Mouse (Mus musculus): Measurements from ENCODE around the gene Kctd21.

Kctd21 gene

DNA sequence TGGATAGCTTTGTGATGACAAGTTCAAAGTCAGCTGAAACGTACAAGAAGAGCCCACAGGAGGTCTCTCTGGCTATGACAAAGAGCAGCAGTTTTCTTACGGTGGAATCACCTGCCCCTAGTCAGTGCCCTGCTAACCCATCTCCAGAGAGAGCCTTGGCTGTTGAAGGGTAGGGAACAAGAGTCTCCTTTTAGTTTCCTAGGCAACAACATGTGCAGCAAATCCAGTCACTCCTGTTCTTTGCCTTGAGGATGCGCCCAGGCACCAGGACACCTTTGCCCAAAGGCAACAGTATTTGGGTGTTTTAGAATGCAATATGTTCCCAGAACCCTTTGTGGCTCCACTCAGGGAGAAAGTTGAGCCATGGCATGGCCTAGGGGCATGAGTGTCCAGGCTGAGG, 16.2 kb downstream of the Kctd21 start:
- no peak for DNase-seq (ENCODE audit: low spot score in 2 of 2)

DNA sequence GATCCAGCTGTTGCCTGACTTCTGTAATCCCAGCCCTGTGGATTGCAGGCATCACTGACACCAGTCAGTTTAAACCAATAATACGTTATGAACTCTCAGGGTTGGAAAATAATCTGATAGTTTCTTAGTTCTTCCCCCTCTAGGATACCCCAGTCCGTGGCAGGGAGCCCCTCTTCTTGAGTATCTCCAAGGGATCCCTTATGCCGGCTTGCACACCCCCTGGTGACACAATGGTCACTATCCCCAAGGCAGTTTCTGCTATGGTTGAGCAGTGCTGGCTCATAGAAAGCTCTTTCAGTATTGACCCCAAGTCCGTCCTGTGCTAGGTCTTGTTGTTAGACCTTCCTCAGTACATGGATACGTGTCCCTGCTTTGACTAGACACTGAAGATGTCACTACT, 16.7 kb downstream of the Kctd21 start:
- DNase-seq (ENCODE audit: low spot score in 2 of 2) = no peak

DNA sequence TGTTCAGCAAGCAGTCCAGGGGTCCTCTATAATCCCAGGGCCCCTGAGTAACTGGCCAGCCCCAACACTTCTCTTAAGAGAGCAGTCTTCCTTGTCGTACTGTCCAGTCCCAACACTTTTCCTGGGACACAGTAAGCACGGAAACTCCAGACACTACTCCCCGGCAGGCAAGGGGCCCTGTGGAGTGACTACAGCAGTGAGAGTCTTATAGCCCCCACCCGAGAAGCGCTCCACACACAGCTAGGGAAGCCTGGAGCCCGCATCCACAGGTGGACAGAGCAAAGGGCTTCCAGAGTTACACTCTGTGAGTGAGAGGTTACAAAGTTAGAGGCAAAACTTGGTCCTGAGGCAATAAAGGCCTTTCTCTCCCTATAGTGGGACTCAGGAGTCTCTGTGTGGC, 17.3 kb downstream of the Kctd21 start:
- DNase-seq (ENCODE audit: low spot score in 2 of 2) = no peak

DNA sequence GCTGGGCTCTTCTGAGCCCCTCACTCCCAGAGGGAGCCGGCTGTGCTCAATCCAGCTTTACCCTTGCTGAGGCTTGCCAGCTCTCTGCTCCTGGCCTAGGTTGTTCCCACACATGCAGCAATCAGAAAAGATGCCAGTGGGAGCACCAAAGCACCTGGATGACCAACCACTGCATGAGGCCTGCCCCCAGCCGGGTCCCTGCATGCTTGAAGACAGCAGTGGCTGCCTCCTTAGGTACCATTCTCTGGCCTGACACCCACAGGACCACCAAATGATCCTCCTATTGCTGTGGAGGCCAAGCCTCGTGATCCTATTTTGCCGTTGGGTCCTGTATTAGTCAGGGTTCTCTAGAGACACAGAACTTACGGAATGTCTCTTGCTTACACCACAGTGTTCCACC, 18.8 kb downstream of the Kctd21 start:
- no peak for DNase-seq (ENCODE audit: low spot score in 2 of 2)

DNA sequence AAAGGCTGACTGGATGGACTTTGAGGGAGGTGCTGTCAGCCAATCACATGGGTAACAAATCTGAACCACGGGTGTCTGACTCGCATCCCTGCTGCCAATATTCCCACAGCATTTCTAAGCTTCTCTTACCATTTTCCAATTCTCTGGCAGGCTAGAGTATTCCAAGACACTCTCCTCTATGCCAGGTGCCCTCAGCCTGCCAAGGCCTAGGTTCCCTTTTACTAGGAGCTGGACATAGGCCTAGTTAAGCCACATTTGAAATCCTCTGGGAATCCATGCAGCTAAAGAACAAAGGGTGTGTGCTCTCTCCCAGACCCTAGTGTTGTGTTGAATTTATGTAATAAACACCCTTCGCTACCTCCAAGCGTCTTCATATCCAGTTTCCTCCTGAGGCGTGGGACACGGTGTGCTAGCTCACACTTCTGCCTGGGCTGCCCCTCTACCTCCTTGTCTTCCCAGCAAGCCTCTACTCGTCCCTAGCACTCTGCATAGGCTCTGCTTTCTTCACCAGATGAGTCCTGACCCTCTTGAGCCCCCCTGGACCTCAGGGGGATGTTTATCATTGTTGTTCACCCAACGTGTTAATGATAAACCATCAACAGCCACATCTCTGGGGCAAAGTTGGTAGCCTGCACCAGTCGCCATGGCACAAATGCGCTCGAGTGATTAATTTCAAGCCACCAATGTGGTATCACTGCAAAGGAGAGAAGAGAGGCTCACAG, 19.8 kb downstream of the Kctd21 start:
- no peak for DNase-seq (ENCODE audit: low spot score in 2 of 2)

DNA sequence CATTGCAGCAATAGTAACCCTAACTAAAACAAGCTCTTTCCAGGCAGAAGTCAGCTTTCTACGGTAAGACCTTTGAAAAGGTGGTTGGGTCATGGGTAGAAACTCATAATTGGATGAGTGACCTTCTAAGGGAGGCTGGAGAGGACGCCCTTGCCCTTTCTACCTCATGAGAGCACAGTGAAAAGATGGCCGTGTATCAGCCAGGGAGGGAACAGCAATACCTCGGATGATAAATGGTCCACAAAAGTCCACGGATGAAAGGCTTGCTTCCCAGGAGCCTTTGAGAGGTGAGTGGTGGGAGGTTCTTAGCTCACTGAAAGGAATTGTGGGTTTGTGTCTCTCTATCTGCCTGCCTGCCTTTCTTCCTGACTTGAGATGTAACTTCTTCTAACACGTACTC, 21.2 kb downstream of the Kctd21 start:
- no peak for DNase-seq (ENCODE audit: low spot score in 2 of 2)

DNA sequence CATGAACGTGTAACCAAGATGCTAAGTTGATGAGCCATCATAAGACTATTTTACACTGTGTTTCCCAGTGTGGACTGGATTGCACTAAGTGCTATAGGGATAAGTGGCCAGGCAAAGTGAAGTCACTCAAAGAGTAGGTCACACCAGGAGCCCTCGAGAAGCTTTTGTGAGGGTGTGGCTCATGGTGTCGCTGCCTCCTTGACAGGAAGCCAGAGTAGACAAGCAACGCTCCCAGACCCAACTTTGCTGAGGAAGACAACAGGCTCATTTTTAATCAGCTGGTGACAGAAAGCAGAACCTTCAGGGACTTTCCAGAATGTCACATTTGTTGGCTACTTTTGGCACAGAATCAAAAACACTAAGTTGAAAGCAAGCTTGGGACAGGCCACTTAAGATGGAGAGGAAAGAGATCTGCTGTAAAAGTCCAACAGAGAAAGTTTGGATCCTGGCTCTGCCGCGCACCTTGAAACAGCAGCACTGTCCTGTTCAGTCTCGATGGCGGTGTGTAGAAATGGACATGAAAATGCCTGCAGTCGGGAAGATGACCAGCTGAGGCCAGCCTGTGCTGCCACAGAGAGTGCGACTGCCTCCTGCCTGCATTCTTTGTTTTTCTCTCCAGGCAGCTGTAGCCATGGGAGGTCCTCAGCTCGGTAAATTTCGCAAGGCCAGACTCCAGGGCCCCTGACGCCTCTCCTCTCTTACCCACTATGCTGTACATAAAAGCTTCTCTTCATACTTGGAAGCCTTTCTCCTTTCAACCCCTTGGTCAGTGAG, 23.1 kb downstream of the Kctd21 start:
- no peak for DNase-seq (ENCODE audit: low spot score in 2 of 2)

DNA sequence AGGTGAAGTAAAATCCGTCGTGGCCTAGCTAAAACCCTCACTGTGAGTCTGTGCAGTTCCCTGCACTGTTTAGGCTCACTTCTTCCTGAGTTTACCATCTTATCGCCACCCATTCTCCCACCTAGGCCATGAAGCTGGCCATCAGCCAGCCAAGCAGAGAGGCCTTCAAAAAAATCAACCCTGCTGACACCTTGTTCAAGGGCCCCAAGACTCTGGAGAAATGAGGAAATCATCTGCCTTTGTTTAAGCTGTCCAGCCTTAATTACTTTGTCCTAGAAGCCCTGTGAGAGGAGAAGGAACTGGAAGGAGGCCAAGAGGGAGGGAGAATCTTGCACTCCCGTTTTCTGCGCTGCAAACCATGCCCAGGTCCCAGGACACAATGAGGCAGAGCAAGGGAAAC, 24.1 kb downstream of the Kctd21 start:
- DNase-seq (ENCODE audit: low spot score in 2 of 2) = no peak

DNA sequence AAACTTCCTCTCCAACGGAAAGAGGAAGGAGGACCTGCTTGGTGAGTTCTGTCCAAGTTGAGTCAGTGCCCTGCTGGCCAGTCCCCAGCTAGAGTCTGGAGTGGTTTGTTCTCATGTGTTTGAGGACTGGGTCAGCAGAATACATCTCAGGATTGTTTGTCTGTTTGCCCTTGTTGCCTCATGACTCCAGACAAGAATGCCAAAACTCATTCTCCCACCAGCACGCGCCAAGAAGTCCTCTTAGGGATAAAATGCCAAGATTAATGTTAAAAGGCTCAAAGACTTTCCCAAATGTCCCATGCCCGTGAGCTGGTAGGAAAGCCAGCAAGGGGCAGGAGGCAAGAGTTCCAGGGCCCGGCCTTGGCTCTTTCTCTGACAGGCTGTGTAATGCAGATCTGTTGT, 24.7 kb downstream of the Kctd21 start:
- peak in 1 of 2 experiments; percentile 39 for DNase-seq (ENCODE audit: low spot score in 2 of 2)

DNA sequence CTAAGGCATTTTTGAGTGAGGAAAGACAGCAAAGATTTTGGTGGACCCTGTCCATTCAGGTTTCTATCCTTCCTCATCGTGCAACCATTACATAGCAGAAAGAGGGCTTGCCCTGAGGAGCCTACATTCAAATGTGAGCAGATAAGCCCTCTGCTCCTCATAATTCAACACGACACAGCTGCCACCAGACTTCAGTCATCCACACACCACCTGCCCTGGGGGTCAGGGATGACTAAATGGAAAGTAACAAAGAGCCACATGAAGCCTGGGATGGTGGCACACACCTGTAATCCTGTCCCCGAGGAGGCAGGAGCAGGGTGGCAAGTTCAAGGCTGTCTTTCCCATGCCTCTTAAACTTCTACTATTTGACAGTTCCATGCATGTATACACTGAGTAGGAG, 25.7 kb downstream of the Kctd21 start:
- no peak for DNase-seq (ENCODE audit: low spot score in 2 of 2)

DNA sequence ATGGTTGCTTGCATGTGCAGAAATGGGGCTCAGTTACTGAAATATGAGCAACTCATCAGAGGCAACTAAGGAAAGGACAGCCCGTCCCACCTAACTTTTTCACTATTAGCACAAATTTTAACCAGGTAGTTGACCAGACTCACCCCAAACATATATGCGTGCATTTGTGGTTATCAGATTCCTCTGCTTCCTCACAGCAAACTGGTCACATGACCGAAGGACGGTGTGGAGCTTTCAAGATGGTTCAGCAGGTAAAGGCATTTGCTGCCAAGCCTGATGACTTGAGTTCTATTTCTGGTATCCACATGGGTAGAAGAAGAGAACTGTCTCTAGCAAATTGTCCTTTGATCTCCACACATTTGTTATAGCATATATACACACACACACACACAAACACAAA, 26.2 kb downstream of the Kctd21 start:
- DNase-seq (ENCODE audit: low spot score in 2 of 2) = no peak

DNA sequence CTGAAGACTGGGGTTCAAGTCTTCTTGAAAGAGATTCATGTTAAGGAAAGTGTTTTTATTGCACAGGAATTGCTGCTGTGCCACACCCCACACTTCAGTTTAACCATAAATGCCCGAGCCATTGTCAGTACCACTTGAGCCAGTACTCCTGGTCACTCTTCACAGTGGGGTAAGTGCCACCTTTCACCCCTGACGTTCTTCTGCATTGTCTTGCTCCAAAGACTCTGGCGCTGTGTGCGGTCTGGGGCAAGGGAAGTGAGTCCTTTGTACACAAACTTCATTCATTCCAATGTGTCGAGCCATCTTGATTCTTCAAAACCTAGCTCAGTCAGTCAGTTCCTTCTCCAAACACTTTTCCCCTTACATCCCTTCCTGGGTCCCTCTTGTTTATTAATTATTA, 28.0 kb downstream of the Kctd21 start:
- no peak for DNase-seq (ENCODE audit: low spot score in 2 of 2)

DNA sequence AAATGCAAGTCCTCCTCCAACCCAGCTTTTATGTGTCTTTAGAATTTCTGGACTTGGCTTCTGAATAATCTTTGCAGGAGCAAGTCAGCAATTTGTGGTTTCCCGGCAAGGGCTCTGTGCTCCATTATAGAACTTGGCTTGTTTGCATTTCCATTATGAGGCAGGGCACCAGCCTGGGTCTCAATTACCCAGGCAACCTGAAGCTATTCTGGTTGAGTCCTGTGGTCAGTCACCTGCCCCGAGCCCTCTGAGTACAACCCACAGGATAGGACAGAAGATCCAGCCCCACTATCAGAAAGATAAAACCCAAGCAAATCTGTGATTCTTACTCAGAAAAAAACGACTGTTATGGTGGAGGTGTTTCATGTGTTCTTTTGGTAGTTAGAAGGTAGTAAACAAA, 28.8 kb downstream of the Kctd21 start:
- no peak for DNase-seq (ENCODE audit: low spot score in 2 of 2)

DNA sequence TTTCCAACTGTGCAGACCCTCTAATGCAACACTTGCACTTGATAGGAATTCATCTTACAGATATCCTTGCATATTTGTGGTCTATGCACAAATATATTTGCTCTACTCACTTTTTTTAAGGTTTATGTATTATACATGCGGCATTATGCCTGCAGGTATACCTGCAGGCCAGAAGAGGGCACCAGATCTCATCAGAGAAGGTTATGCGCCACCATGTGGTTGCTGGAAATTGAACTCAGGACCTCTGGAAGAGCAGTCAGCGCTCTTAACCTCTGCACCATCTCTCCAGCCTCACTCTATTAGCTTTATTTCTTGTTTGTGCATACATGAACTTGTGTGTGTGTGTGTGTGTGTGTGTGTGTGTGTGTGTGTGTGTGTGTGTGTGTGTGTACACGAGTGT, 29.3 kb downstream of the Kctd21 start:
- no peak for DNase-seq (ENCODE audit: low spot score in 2 of 2)

DNA sequence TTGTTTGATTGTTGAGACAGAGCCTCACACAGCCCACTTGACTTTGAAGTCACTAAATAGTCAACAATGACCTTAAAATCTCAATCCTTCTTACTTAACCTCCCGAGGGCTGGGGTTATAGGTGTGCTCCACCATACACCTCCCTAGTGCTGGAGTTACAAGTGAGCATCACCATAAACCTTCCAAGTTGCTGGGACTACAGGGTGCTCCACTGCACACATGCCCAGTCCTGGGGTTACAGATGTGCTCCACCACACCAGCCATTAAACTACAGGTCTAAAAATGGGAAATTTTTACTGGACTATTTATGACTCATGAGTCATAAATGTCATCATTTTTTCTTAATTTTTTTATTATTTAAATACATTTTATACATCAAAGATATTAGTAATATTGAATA, 33.8 kb downstream of the Kctd21 start:
- no peak for DNase-seq (ENCODE audit: low spot score in 2 of 2)

DNA sequence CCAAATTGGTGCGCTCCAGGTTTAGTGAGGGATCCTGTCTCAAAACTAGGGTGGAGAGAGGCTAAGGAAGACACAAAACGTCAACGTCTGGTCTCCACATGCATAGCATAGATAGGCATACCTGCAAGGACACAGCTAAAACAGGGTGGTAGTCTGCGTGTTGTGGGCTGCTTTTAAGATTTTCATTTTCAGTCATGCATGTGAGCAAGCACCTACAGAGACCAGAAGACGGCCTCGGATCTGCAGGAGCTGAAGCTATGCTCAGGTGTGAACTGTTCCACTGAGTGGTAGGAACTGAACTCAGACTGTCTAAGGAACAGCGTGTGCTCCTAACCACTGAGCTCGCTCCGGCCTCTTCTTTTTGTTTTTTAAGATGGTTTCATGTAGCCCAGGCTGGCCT, 43.0 kb downstream of the Kctd21 start:
- no peak for DNase-seq (ENCODE audit: low spot score in 2 of 2)

DNA sequence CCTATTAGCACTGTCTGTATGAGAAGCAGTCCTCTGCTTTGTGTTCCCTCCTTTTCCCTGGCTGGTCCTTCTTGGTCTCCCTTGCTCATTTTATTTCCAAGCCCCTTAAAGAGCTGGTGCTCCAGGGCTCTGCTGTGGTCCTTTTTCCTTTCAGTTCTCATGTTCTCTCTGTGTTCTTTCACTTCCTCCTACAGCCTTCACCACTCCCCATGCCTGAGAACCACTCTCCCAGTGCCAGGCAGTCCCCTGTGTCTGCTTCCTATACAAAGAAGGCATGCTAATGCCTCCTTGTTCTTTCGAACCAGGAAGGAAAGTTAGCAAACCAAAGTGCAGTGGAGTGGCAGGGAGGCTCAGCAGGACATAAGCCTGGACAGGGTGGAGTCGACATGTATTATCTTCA, 43.8 kb downstream of the Kctd21 start:
- no peak for DNase-seq (ENCODE audit: low spot score in 2 of 2)

DNA sequence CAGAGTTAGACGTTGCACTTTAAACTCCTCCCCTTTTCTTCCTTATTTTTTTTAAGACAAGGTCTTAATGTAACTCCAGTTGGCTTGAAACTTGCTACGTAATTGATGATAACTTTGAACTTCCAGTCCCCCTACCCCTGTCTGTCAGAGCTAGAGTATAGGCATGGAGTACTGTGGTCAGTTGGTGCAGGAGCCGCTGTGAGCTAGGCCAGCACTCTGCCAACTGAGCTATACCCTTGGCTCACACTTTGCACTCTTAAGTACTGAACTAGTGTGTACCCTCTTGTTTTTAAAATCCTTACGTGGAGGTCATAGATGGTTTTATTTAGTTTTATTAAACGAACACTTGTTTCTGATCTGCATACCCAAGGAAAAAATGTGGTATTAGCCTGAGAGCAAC, 47.2 kb downstream of the Kctd21 start:
- no peak for DNase-seq (ENCODE audit: low spot score in 2 of 2)

DNA sequence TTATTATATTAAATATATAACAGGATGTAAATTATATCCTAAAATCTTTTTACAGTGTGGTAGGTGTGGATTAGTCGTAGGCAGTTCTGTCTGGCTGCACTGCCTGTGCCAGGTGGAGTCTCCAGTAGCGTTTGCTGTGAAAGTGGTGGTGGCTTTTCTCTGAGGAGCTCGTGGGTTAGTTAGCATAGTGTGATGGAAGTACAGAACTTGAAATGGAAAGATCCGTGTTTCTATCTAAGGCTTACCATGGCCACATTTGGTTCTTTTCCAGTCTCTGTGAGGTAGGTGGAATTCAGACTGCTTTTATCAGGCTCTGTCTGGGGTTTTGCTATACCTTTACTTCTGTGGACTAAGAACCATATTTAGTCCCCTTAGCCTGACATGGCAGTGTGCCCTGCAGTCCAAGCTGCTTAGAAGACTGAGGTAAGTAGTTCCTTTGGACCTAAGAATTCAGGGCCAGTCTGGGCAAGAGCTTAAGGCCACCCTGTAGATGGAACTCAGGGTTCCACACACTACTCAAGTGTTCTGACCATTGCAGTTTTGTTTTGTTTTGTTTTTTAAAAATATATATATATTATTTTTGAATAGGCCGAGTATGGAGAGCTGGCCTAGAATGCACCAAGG, 48.5 kb downstream of the Kctd21 start:
- no peak for DNase-seq (ENCODE audit: low spot score in 2 of 2)

DNA sequence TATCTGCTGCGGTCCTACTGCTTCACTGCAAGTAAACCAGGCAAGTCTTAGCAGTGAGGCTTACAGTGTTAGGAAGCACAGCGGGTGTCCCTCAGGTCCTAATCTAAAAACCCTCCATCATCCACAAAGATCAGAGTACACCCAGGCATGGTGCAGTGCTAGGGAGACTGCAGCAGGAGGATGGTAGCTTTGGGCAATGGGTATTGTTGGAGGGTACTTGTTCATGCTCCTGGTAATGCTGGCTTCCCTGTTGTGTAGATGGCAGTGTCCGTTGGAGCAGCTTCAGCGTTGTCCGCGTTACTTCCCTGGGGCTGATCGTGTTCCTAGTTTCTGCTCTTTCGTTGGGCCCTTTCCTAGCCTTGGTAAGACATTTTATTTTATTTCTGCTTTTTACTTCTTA, 50.5 kb downstream of the Kctd21 start:
- DNase-seq (ENCODE audit: low spot score in 2 of 2) = no peak

DNA sequence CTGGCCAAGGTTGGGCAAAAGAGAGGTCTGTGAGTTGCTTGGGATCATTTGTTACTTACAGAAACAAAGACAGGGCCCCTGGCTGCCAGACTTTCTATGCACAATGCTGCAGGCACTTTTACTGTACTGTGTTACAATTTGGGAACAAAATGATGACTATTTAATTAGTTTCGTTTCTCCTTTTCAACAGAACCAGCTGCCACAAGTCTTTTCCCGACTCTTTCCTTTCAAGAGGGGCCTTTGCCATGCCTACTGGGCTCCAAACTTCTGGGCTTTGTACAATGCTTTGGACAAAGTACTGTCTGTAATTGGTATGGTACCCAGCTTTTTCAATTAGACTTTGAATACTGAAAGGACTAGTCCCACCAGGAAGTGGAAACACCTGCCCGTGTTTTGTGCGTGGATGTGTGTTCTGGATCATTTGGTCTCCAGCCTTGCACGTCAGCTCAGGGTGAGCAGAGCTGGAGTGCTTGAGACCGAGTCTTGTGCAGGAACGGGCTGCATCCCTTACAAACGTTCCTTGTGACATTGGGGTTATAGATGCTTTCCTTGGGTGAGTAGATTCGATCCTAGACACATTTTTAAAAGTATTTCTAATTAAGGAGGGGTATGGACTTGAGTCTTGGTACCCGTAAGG, 51.5 kb downstream of the Kctd21 start:
- no peak for DNase-seq (ENCODE audit: low spot score in 2 of 2)

DNA sequence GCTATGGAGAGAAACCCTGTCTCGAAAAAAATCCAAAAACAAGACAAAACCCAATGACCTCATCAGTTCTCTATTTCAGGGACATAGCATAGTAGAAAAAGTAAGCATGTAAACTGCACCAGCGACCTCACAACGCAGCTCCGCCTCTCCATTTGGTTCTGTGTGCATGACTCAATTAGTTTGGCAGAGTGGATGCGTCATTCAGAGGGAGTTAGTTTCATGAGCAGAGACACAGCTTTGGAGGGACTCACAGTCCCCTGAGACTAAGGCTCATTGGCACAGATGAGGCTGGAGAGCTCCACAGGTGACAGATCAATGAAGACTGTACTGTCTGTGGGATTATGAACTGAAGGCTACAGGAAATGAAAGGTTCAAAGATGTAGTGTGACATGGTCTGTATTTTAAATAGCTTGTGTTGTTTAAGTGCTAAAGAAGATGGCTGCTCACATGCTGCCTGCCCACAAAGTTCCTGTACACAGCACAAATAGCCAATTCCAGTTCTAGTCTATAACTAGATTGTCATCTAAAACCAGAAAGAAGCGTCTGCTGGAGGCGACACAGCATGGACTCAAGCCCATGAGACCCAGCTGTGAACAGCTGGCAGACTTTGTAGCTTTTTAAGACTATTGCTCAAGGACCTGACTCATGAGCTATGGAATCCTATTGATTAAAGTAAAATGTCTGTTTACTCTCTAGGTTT, 54.1 kb downstream of the Kctd21 start:
- no peak for DNase-seq (ENCODE audit: low spot score in 2 of 2)
